Mouse (Mus musculus): Measurements from ENCODE around the gene Gngt2.

Gene Gngt2

GRCm38 (mm10) chr11:95826317-95827167, 10.5 kb upstream of the Gngt2 start:
- DNase-seq (ENCODE audit: low read depth, low spot score), result no peak

- no peak for DNase-seq (ENCODE audit: low read depth, low spot score)
Observed at GRCm38 (mm10) chr11:95827168-95827447, 9.9 kb upstream of the Gngt2 start.

GRCm38 (mm10) chr11:95827464-95828085, 9.4 kb upstream of the Gngt2 start:
- DNase-seq (ENCODE audit: low read depth, low spot score), result peak; percentile 66

GRCm38 (mm10) chr11:95828181-95828964, 8.6 kb upstream of the Gngt2 start:
- DNase-seq (ENCODE audit: low read depth, low spot score), result no peak

GRCm38 (mm10) chr11:95829526-95830050, 7.4 kb upstream of the Gngt2 start:
- DNase-seq (ENCODE audit: low read depth, low spot score), result no peak

- no peak for DNase-seq (ENCODE audit: low read depth, low spot score)
Observed at GRCm38 (mm10) chr11:95830411-95831275, 6.4 kb upstream of the Gngt2 start.

GRCm38 (mm10) chr11:95831276-95831619, 5.8 kb upstream of the Gngt2 start:
- DNase-seq (ENCODE audit: low read depth, low spot score), result no peak

- no peak for DNase-seq (ENCODE audit: low read depth, low spot score)
Observed at GRCm38 (mm10) chr11:95831641-95832040, 5.4 kb upstream of the Gngt2 start.

GRCm38 (mm10) chr11:95832129-95833005, 4.6 kb upstream of the Gngt2 start:
- DNase-seq (ENCODE audit: low read depth, low spot score), result no peak

GRCm38 (mm10) chr11:95833006-95833570, 3.9 kb upstream of the Gngt2 start:
- no peak for DNase-seq (ENCODE audit: low read depth, low spot score)

GRCm38 (mm10) chr11:95833631-95834142, 3.3 kb upstream of the Gngt2 start:
- DNase-seq (ENCODE audit: low read depth, low spot score), result no peak

GRCm38 (mm10) chr11:95834143-95834667, 2.8 kb upstream of the Gngt2 start:
- DNase-seq (ENCODE audit: low read depth, low spot score), result no peak

GRCm38 (mm10) chr11:95834742-95835710, 2.0 kb upstream of the Gngt2 start:
- peak; percentile 40 for DNase-seq (ENCODE audit: low read depth, low spot score)

GRCm38 (mm10) chr11:95835832-95836231, 1.2 kb upstream of the Gngt2 start:
- DNase-seq (ENCODE audit: low read depth, low spot score), result no peak

GRCm38 (mm10) chr11:95836433-95836832, 583 bp upstream of the Gngt2 start:
- no peak for DNase-seq (ENCODE audit: low read depth, low spot score)

GRCm38 (mm10) chr11:95838598-95838997, 1.6 kb downstream of the Gngt2 start:
- no peak for DNase-seq (ENCODE audit: low read depth, low spot score)

- no peak for DNase-seq (ENCODE audit: low read depth, low spot score)
Observed at GRCm38 (mm10) chr11:95838999-95839868, 2.2 kb downstream of the Gngt2 start.
